Mouse (Mus musculus) urinary bladder, postnatal 14 days (tissue): ENCODE measurements at regions not wholly inside any gene's neighbourhood (a gene's known extent, or its start where the extent isn't known, plus 50 kb on each side); places are given as distances from the start of the nearest gene placed in this dataset.

ENCODE experiments used
- DNase-seq: peaks from one replicate; pipeline ENCODE4 v3.0.0; 2021; ENCODE audit warnings: low spot score

- no peak for DNase-seq
These were observed 67.8 kb downstream of the Nkx6-1 start for GRCm38 (mm10) chr5:101596996-101597395.

DNA sequence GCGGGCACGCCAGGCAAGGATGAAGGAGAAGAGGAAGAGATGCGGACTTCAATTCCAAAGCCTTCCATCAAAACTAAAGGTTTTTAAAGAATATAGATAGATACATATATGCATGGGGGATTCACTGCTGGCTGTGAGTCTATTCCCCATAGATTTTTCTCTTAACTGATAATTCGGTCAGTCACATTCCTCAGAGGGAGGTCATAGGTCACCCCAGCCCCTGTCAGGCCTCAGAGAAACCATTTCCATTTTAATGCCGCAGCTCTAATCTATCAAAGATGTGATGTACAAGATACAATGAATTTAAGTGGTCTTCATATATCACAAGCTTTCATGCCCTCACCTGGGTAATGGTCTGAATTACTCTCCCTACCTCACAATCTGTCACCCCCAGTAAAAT, 73.6 kb downstream of the Nkx6-1 start:
- DNase-seq = no peak

- no peak for DNase-seq
These were observed 74.3 kb downstream of the Nkx6-1 start for GRCm38 (mm10) chr5:101590341-101591124.

DNA sequence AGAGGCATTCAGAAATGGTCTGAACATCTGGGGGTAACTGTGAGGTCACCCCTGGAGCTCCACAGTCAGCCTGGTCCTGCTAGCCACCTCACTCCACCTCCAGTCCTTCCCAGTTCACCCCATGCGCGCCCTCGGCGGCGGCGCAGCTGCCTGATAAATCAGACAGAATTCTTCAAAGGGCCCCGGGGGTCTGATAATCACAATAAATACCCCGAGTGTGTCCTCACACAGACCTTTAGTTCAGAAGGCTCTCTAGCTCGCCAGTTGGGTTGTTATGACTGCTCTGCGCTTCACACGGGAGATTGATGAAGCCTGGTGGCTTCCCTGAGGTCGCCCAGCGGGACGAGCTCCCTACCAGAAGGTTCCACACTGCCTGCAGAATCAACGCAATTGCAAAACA, 91.8 kb downstream of the Nkx6-1 start:
- DNase-seq = no peak

- DNase-seq = no peak
These were observed 99.0 kb downstream of the Nkx6-1 start for GRCm38 (mm10) chr5:101565770-101566169.

DNA sequence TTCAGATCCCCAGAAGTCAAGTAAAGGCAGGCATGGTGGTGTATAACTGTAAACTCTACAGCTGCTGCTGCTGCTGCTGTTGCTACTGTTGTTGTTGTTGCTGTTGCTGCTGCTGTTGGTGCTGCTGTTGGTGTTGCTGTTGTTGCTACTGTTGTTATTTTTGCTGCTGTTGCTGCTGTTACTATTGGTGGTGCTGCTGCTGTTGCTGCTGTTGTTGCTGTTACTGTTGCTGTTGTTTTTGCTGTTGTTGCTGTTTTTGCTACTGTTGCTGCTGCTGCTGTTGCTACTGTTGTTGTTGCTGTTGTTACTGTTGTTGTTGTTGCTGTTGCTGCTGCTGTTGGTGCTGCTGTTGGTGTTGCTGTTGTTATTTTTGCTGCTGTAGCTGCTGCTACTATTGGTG, 104.4 kb downstream of the Nkx6-1 start:
- DNase-seq = no peak

DNA sequence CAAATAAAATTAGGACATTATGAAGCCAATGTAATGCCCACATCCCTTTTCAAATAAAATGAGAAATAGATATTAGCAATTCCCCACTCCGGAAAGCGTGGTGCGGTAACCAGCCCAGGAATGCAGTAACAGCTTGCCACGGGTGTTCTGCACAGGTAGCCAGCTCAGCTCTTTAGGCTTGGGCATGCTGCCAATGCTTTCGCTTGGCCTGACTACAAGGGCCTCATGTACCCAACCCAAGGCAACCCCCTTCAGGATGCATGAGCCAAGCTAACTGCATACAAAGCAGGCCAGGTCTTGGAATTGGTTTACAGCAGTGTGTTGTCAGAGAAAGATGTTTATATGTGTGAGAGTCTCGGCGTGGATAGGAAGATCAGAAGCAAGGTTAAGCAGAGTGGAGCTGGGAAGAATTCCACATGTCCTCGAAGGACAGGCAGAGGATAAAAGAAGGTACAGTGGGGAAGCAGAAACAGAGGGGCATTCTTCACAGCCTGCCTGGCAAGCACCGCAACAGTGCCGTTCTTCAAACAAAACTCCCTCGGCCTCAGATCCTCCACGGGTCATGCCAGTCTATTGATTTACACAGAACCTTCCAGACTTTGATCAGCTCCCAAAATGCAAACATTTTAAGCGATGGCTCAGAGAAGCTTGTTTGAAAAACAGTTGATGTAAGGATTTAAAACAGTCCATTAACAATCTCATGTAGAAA, 106.4 kb downstream of the Nkx6-1 start:
- DNase-seq = peak; percentile 5

- DNase-seq = no peak
These were observed 107.6 kb downstream of the Nkx6-1 start for GRCm38 (mm10) chr5:101557156-101557555.

- no peak for DNase-seq
These were observed 121.5 kb downstream of the Nkx6-1 start for GRCm38 (mm10) chr5:101543326-101543725.

- DNase-seq = no peak
These were observed 125.0 kb downstream of the Nkx6-1 start for GRCm38 (mm10) chr5:101539818-101540217.

DNA sequence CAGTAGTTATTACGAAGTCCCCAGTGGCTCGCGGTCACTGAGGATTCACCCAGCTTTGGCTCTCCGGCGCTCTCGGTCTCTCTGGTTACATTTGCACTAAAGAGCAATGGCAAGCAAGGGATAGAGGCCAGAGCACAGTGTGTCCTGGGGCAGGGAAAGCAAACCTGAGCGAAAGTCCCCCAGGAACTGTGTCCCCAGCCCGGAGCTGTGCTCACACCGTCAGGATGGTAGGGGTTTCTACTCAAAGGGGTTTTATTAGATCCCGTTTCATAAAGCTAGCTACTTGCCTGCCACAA, 125.6 kb downstream of the Nkx6-1 start:
- no peak for DNase-seq

DNA sequence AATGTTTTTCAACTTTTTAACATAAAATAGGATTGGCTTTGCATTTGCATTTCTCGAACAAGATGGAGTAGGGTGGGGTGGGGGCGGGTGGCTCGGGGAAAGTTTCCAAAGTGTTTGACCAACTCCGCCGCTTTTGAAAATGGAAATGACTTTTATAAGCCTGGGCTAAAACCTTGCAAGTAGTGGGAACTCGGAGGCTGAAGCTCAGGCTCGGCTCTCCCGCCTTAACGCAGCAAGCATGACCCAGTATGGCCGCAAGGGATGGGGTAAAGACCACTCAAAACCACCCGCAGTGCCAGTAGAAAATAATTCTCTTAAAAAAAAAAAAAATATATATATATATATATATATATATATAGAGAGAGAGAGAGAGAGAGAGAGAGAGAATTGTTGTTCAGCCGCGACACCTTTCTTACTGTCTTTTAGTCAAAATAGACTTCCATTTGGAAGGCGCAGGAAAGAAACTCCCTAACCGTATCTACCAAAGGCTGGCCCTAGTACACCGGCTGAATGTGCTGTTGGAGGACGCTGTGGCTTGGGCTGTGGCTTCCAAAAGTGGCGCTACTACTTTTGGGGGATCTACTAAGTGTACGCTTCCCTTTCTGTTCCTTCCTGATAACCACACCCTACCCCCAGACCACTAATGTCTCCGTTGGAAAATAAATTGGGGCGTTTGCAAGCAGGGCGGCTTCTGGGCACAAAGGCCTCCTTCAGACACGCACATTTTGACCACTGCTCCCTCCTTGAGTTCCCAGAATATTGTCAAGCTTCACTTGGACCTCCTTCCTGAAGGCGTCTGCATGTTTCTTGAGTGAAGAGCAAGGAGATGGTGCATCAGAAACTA, 126.2 kb downstream of the Nkx6-1 start:
- DNase-seq = no peak

GRCm38 (mm10) chr5:101537518-101538380, 127.0 kb downstream of the Nkx6-1 start:
- no peak for DNase-seq

DNA sequence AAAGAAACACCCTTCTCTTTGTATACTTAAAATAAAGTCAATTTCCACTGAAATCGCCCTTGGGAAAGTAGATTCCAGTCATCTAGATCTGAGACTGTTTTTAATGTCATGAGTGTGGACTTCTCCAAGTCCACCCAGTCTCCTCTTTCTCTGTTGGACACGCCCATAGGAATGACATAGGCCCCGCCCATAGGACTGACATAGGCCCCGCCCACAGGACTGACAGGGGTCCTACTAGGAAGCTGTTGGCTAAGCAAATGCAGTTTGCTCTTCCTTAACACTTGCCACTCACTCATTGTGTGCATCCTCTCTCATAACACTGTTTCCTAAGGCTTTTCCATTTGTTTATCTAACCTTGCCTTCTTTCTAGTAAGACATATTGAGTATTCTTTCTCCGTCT, 129.3 kb downstream of the Nkx6-1 start:
- DNase-seq = no peak

DNA sequence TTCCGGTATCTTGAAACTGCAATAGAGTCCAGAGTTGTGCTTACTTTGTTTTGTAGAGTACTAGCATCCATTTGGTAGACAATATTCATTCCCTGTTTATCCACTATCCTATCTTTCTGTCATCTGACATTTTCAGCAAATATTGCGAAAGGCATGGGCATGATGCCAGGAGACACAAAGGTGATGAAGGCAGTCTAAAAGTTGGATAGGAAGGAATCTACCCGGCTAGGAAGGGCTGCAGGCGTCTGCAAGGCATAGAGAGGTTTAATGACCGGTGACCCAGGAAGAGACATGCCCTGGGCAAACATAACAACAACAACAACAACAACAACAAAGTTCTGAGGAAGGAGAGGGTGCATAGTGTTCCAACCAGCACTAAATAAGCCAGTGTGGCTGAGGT, 139.4 kb downstream of the Nkx6-1 start:
- DNase-seq = no peak

- no peak for DNase-seq
These were observed 140.1 kb downstream of the Nkx6-1 start for GRCm38 (mm10) chr5:101524670-101525069.

DNA sequence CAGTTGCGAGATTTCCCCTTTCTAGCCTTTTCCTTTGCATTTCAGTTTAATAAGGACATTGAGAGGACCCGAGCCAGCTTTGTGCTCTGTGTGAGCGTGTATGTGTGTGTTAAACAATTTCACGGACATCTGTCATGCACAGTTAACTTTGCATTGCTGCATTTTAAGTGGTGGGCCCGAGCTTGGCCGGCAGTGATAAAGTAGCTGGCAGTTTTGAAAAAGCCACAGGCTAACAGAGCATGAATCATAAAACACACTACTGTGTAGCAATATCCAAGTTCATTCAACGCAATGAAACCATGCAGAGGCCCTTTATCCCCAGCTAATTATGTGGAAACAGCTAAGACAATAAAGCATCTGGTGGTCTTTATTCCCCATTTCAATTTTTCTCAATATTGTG, 140.9 kb downstream of the Nkx6-1 start:
- no peak for DNase-seq

- DNase-seq = no peak
These were observed 141.3 kb downstream of the Nkx6-1 start for GRCm38 (mm10) chr5:101523490-101523889.

GRCm38 (mm10) chr5:101520935-101521655, 143.7 kb downstream of the Nkx6-1 start:
- no peak for DNase-seq

DNA sequence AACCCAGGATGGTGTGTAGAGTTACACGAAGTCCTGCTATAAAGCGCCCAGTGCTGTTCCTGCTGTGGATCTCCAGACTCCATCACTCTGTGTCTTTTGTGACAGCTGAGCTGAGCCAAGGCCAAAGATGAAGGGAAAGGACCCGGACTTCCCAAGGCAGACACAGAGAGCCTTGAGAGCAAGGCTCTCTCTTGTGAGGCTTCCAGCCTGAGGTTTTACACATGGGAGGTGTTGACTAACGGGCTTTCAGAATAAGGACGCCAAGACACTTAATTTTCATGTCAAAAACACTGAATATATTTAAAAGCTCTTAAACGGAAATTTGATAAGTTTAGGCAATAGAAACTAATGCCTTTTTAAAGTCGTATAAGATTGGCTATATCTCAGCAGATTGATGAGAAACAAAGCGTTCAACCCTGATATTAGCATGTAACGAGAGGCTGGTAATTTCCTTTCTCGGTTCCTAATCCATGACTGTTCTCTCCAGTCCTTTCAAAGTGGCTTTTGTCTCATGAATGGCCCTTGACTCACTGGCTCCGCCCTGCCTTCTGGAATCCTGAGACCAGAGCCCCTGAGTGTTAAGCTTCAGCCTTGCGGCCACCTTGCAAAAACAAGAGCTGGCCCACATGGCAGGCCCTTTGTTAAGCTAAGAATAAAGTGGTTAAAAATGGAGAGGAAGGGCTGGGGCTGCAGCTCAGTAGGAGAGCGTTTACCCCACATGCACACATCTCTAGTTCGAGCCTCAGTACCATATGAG, 145.8 kb downstream of the Nkx6-1 start:
- no peak for DNase-seq

GRCm38 (mm10) chr5:101497698-101498048, 167.1 kb downstream of the Nkx6-1 start:
- DNase-seq = no peak
